In the genomic region with DNA sequence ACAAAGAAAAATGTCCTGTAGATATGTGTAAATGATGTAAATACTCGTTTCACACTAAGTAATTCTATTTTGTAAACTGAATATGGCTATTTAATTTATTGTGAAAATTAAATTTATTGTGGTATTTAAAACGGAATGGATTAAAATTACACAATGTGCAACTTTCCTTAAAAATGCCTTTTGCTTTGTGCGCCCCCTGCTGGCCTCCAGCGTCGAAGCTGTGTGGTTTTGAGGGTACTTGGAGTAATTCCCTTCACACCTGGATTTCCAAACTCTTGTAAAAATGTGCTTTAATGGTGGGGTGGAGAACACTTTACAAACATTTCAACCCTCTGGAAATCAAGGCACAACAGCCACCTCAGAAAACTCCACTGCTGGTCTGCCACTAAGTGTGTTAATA, we compare ENCODE assay signal across 8 mouse cellular contexts.
DNase-seq lines count a peak whose midpoint lies in the region; ATAC-seq and TF ChIP-seq lines count a peak whose summit lies in the region.

No protein-coding gene starts in this region.

- H3K4me1 ChIP-seq in embryonic facial prominence, embryonic 11.5 days (ENCODE audit: control insufficient read depth, insufficient read depth, low read length): no peaks in the 10 kb centered on the region
- H3K4me1 ChIP-seq in lung, postnatal 0 days (ENCODE audit: insufficient read depth, low read depth, low read length): no peaks in the 10 kb centered on the region

- no peak for ATAC-seq in CD4-positive, CD25-positive, alpha-beta regulatory T cell, adult 4 months
- ATAC-seq in Patski: no peak
- no peak for ATAC-seq in embryonic facial prominence, embryonic 11.5 days (replicated peaks; ENCODE audit: insufficient number of reproducible peaks, low FRiP score, low TSS enrichment, low read depth)
- no peak for ATAC-seq in lung, postnatal 0 days

- no peak overlapping the region for H3K9ac ChIP-seq in embryonic facial prominence, embryonic 11.5 days (replicated peaks; ENCODE audit: low read length)
- H3K9ac ChIP-seq in lung, postnatal 0 days (replicated peaks; ENCODE audit: low read depth): no peak overlapping the region

- H3K27me3 ChIP-seq in Patski: no peaks in the 10 kb centered on the region
- no peaks in the 10 kb centered on the region for H3K27me3 ChIP-seq in embryonic facial prominence, embryonic 11.5 days (ENCODE audit: control insufficient read depth, insufficient read depth, low read length)
- H3K27me3 ChIP-seq in lung, postnatal 0 days (replicated peaks; ENCODE audit: insufficient read depth, low read length): no peaks in the 10 kb centered on the region

- POLR2A ChIA-PET in Patski (lab: Charles Lee): interaction anchor here (0.6 kb wide), 1 partner anchor 745 kb away, joined by 3 read pairs; no protein-coding TSS in a partner anchor

- TF ChIP-seq CTCF in Patski (IDR thresholded peaks at IDR 0.05): peak; percentile 77
- peak; percentile 59 for TF ChIP-seq CTCF in lung, postnatal 0 days (IDR thresholded peaks at IDR 0.05)

- in situ Hi-C loops in Patski (cut with MboI; ENCODE audit: low pct_unique_long_range_greater_than_20kb): no loop called here

- H3K27ac ChIP-seq in embryonic facial prominence, embryonic 11.5 days (replicated peaks; ENCODE audit: low read depth, low read length): no peak overlapping the region
- H3K27ac ChIP-seq in lung, postnatal 0 days (ENCODE audit: low read length): no peak overlapping the region

- no peaks in the 10 kb centered on the region for H3K36me3 ChIP-seq in embryonic facial prominence, embryonic 11.5 days (replicated peaks; ENCODE audit: control insufficient read depth, insufficient read depth, low read depth, low read length)
- no peaks in the 10 kb centered on the region for H3K36me3 ChIP-seq in lung, postnatal 0 days (ENCODE audit: insufficient read depth, low read length)

- peak; percentile 3 for DNase-seq in CD4-positive, CD25-positive, alpha-beta regulatory T cell, adult 2 months (ENCODE audit: low read depth, low spot score)
- DNase-seq in kidney, adult 9 months: peak; percentile 29
- DNase-seq in kidney, adult 11 months: no peak
- DNase-seq in Patski (ENCODE audit: low read depth, low spot score): no peak
- peak; percentile 52 for DNase-seq in embryonic facial prominence, embryonic 11.5 days (ENCODE audit: low spot score)
- peak; percentile 6 for DNase-seq in lung, postnatal 0 days (ENCODE audit: low spot score)
- DNase-seq in natural killer cell, adult 2 months (ENCODE audit: low spot score in 2 of 2): no peak

- whole genome bisulfite sequencing in embryonic facial prominence, embryonic 11.5 days: 15% methylated on average over 5 of the region's 5 CpGs
- WGBS in lung, postnatal 0 days: 14% methylated on average over 5 of the region's 5 CpGs

- no peak overlapping the region for H3K4me2 ChIP-seq in embryonic facial prominence, embryonic 11.5 days (ENCODE audit: low read depth, low read length)
- no peak overlapping the region for H3K4me2 ChIP-seq in lung, postnatal 0 days (replicated peaks; ENCODE audit: low read depth, low read length)

- no peaks in the 10 kb centered on the region for H3K9me3 ChIP-seq in embryonic facial prominence, embryonic 11.5 days (replicated peaks; ENCODE audit: control insufficient read depth, low read length)
- no peaks in the 10 kb centered on the region for H3K9me3 ChIP-seq in lung, postnatal 0 days (ENCODE audit: low read length)

- TF ChIP-seq EP300 in lung, postnatal 0 days (IDR thresholded peaks at IDR 0.05): no peak

- CTCF ChIA-PET in Patski (lab: Charles Lee): interaction anchor here (1.3 to 2.6 kb wide), 2 partner anchors 11 to 16 kb away, joined by 3 to 12 read pairs; no protein-coding TSS in a partner anchor

- H3K4me3 ChIP-seq in embryonic facial prominence, embryonic 11.5 days (ENCODE audit: low read depth, low read length): no peak overlapping the region
- no peak overlapping the region for H3K4me3 ChIP-seq in lung, postnatal 0 days (ENCODE audit: low read depth, low read length)

Comparison
In these comparisons a context has a peak if more than half of its experiments do, and no peak if none do; other contexts are left out.
1. DNase-seq: peak in CD4-positive, CD25-positive, alpha-beta regulatory T cell, adult 2 months (single experiment), kidney, adult 9 months (single experiment), embryonic facial prominence, embryonic 11.5 days (single experiment) and lung, postnatal 0 days (single experiment); none in kidney, adult 11 months (single experiment), Patski (single experiment) and natural killer cell, adult 2 months (0 of 2).